Mouse (Mus musculus) CD4-positive, CD25-positive, alpha-beta regulatory T cell, adult 4 months (primary cell): Measurements from ENCODE around the gene Olig2. TPM values are rescaled to one million over a fixed set of nuclear protein-coding genes. Genes with fewer than 3 reads are reported as not detected.
"Not testable (repeated sequence)": the region's sequence is repeated elsewhere in the genome, so short reads cannot be mapped to it uniquely, and the experiment has no call there.

Experiments
- ATAC-seq: one replicate; pipeline ENCODE4 v1.8.0; 2017
- polyA plus RNA-seq, 2 experiments: library from polyadenylated mRNA; unstranded; fragments of 100-300 nt; shearing (Covaris generic); gene quantifications; one replicate each; pipeline ENCODE4 v1.2.1; 2017

The Olig2 gene
- polyA plus RNA-seq, 2 experiments from 2014 or later, result not detected

- ATAC-seq, result no peak
Observed at GRCm38 (mm10) chr16:91226883-91227759, 1.9 kb downstream of the Olig2 start.

GRCm38 (mm10) chr16:91227760-91228043, 2.4 kb downstream of the Olig2 start:
- ATAC-seq, result no peak

- ATAC-seq, result no peak
Observed at GRCm38 (mm10) chr16:91228238-91229071, 3.2 kb downstream of the Olig2 start.

- ATAC-seq, result no peak
Observed at GRCm38 (mm10) chr16:91229072-91229348, 3.8 kb downstream of the Olig2 start.

GRCm38 (mm10) chr16:91229643-91230042, 4.4 kb downstream of the Olig2 start:
- no peak for ATAC-seq

GRCm38 (mm10) chr16:91231781-91232469, 6.7 kb downstream of the Olig2 start:
- ATAC-seq, result no peak

- ATAC-seq, result no peak
Observed at GRCm38 (mm10) chr16:91232470-91233240, 7.4 kb downstream of the Olig2 start.

- no peak for ATAC-seq
Observed at GRCm38 (mm10) chr16:91233241-91233944, 8.1 kb downstream of the Olig2 start.

- ATAC-seq, result no peak
Observed at GRCm38 (mm10) chr16:91239024-91239423, 13.8 kb downstream of the Olig2 start.

GRCm38 (mm10) chr16:91246292-91246691, 21.0 kb downstream of the Olig2 start:
- no peak for ATAC-seq

GRCm38 (mm10) chr16:91255419-91256164, 30.3 kb downstream of the Olig2 start:
- not testable (repeated sequence) for ATAC-seq

- ATAC-seq, result no peak
Observed at GRCm38 (mm10) chr16:91258956-91259355, 33.7 kb downstream of the Olig2 start.

- no peak for ATAC-seq
Observed at GRCm38 (mm10) chr16:91260861-91261260, 35.6 kb downstream of the Olig2 start.

- no peak for ATAC-seq
Observed at GRCm38 (mm10) chr16:91262467-91263220, 37.4 kb downstream of the Olig2 start.

- ATAC-seq, result no peak
Observed at GRCm38 (mm10) chr16:91265972-91266371, 40.7 kb downstream of the Olig2 start.

- ATAC-seq, result no peak
Observed at GRCm38 (mm10) chr16:91268724-91269452, 43.6 kb downstream of the Olig2 start.

- ATAC-seq, result no peak
Observed at GRCm38 (mm10) chr16:91269468-91270211, 44.4 kb downstream of the Olig2 start, which contains the start of gene Olig1. TSS of gene Olig1 (plus strand) at chr16:91269772.

- ATAC-seq, result no peak
Observed at GRCm38 (mm10) chr16:91270212-91270971, 45.1 kb downstream of the Olig2 start.
